Mouse (Mus musculus) embryonic facial prominence, embryonic 10.5 days (tissue): ENCODE data around the gene Gm773. TPM values are rescaled to one million over a fixed set of nuclear protein-coding genes. Genes with fewer than 3 reads are reported as not detected.
A peak's percentile ranks its signal among the peaks of the same experiment; 100 is the strongest.
"Not testable (repeated sequence)": the region's sequence is repeated elsewhere in the genome, so short reads cannot be mapped to it uniquely, and the experiment has no call there.

ENCODE experiments used
- DNase-seq: peaks from one replicate; pipeline ENCODE4 v3.0.0-alpha.2; 2017; ENCODE audit warnings: low spot score
- H3K27ac ChIP-seq: fragments of 300-500 bp; sonication (generic); replicated peaks from 2 replicates; pipeline ENCODE4 v1.5.1; 2016; ENCODE audit warnings: mild to moderate bottlenecking
- H3K27me3 ChIP-seq: fragments of 300-500 bp; sonication (generic); replicated peaks from 2 replicates; pipeline ENCODE4 v1.6.1; 2016; ENCODE audit warnings: low read depth, mild to moderate bottlenecking; ENCODE audit not compliant: poor library complexity, severe bottlenecking
- H3K36me3 ChIP-seq: fragments of 300-500 bp; sonication (generic); replicated peaks from 2 replicates; pipeline ENCODE4 v1.6.1; 2016; ENCODE audit warnings: mild to moderate bottlenecking, moderate library complexity
- H3K4me1 ChIP-seq: fragments of 300-500 bp; sonication (generic); 2 replicates; pipeline ENCODE4 v1.6.1; 2016
- H3K4me3 ChIP-seq: fragments of 300-500 bp; sonication (generic); 2 replicates; pipeline ENCODE4 v1.5.1; 2016; ENCODE audit warnings: mild to moderate bottlenecking, moderate library complexity
- H3K9me3 ChIP-seq: fragments of 300-500 bp; sonication (generic); 2 replicates; pipeline ENCODE4 v1.6.1; 2016; ENCODE audit warnings: mild to moderate bottlenecking
- WGBS: fragments of 180-500 bp; shearing (Covaris S2); methylation state at CpG from one replicate; pipeline ENCODE4 v1.1.7; 2016; 5-methylcytosine and 5-hydroxymethylcytosine counted together
- polyA plus RNA-seq: library from polyadenylated mRNA; unstranded; fragments of >200 nt; fragmentation: Nextera tagmentation; extraction: Ambion mirVana; gene quantifications from 2 replicates; pipeline ENCODE4 v1.2.1, GENCODE M21; 2016

The Gm773 gene
- polyA plus RNA-seq = not detected in 2 replicates

DNA sequence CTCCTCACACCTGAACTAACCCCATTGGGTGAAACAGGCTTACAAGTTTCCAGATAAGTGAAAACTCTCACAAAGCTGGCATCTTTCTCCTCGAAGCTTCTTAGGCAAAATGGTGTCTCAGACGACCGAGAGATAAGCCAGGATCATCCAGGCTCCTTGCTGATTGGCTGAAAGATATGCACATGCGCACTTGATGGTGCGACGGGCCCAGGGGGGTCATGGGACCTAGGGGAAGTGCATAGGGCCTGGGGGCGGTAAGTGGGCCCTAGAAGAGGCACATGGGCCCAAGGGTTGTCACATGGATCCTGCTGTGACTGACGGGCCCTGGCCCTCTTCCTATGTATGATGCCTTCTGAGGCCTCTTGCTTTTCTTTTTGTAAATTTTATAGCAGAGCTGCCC is at the start of gene Gm773:
TSS of gene Gm773 (minus strand) at position 111 of the 400 bp plus-strand sequence.
- no peaks in the 10 kb centered on the region for H3K36me3 ChIP-seq

DNA sequence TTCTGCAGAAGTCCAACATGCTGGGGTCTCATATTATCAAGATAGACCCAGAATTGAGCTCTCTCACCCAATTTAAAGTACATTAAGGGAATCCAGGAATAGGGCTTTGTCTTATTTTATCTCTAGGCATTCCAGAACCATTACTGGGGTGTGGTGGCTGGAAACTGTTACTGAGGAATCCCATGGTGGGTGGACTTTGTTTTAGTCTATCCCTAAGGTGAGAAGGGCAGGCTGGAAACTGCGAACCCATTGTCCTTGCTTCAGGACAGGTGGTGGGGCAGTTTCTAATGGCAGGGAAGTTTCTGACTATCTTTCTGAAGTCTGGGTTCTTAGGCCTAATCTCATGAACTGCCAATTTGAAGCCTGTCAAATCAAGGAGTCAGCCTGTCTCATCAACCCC is 26.2 kb downstream of the Gm773 start:
- DNase-seq, H3K27me3 ChIP-seq: not testable (repeated sequence)
- no CpG with 5 or more reads among the region's 1 CpGs for WGBS

More for the DNA sequence above, at the start of gene Gm773:
- 87% methylated on average over 8 of the region's 8 CpGs for WGBS
- Histone ChIP-seq H3K27ac (no peak within 1 kb of the TSS), H3K4me3 (no peak within 1 kb of the TSS), H3K4me1 (no peaks in the 10 kb centered on the region), H3K27me3 (no peaks in the 10 kb centered on the region), H3K9me3 (no peaks in the 10 kb centered on the region)
- DNase-seq = no peak

DNA sequence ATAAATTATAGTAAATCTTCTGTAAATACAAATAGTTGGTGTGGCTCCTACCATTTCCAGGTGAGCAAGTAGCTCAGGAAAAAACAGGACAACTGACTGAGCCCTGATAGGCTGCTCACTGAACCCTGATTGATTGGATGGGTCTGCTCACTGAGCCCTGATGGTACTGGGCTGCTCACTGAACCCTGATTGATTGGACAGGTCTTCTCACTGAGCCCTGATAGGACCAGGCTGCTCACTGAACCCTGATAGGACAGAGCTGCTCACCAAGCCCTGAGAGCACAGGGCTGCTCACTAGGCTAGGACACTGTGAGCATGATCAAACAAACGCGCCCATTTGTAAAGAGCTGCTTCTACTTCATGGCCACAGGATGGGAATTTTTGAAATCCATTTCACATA is 61.3 kb downstream of the Gm773 start:
- 87% methylated on average over 2 of the region's 2 CpGs for WGBS
- H3K9me3 ChIP-seq = no peaks in the 10 kb centered on the region
- H3K4me3 ChIP-seq = no peak overlapping the region
- H3K36me3 ChIP-seq = no peaks in the 10 kb centered on the region
- DNase-seq = peak; percentile 6
- no peaks in the 10 kb centered on the region for H3K4me1 ChIP-seq
- H3K27ac ChIP-seq = no peak overlapping the region
- H3K27me3 ChIP-seq = no peaks in the 10 kb centered on the region

More for the DNA sequence above, 26.2 kb downstream of the Gm773 start:
- H3K4me3 ChIP-seq, H3K4me1 ChIP-seq, H3K36me3 ChIP-seq, H3K27ac ChIP-seq, H3K9me3 ChIP-seq: not testable (repeated sequence)

Other genes starting within 250 kb of the Gm773 start
- 0.31 and 0.34 TPM in 2 replicates for gene 3830403N18Rik, start 76.3 kb downstream of the Gm773 start, polyA plus RNA-seq
- 7.8 and 8.0 TPM in 2 replicates for gene Zfp449, start 133.5 kb upstream of the Gm773 start, polyA plus RNA-seq
- gene Smim10l2a, start 161.7 kb upstream of the Gm773 start, polyA plus RNA-seq = 5.3 and 6.7 TPM in 2 replicates
- gene Gm2174, start 235.1 kb upstream of the Gm773 start, polyA plus RNA-seq = 0.61 and 1.2 TPM in 2 replicates
- 22.9 and 24.8 TPM in 2 replicates for gene Ints6l, start 242.0 kb upstream of the Gm773 start, polyA plus RNA-seq